Mouse (Mus musculus) left cerebral cortex, postnatal 25 days (tissue): Measurements from ENCODE around the gene Jmy. TPM values are rescaled to one million over a fixed set of nuclear protein-coding genes. Genes with fewer than 3 reads are reported as not detected.
"Not testable (repeated sequence)": the region's sequence is repeated elsewhere in the genome, so short reads cannot be mapped to it uniquely, and the experiment has no call there.

Experiments used
- DNase-seq, 2 experiments: peaks; one replicate each; pipeline ENCODE4 v3.0.0; 2022; ENCODE audit warnings: low spot score in 2 of 2, mixed read lengths in 1 of 2
- intact Hi-C: fragments of 180-260 bp; cut with DNase I; formaldehyde crosslinking; loops from one replicate; pipeline ENCODE4 v1.15.1; 2025
- total RNA-seq, 2 experiments: library from RNA; stranded (reverse); gene quantifications; 2 replicates each; pipeline ENCODE4 v1.2.3; 2021

The Jmy gene
- 10 to 100 TPM; 35.0 to 41.9 TPM for total RNA-seq

- peak; percentile 89 to 90 for DNase-seq
- intact Hi-C loops: loop anchor here (2.0 to 5.0 kb wide), 3 partner anchors 63 to 195 kb away; no protein-coding TSS in a partner anchor
Measured at GRCm38 (mm10) chr13:93499167-93499972, at the start of gene Jmy. Gene Jmy (minus strand): TSS chr13:93499808.

GRCm38 (mm10) chr13:93547641-93548040 is 48.0 kb upstream of the Jmy start:
- no peak for DNase-seq
- intact Hi-C loops: no loop called here

- DNase-seq: no peak
- intact Hi-C loops: no loop called here
Measured at GRCm38 (mm10) chr13:93546011-93546410, 46.4 kb upstream of the Jmy start.

- intact Hi-C loops: no loop called here
- no peak for DNase-seq
Measured at GRCm38 (mm10) chr13:93544274-93544673, 44.7 kb upstream of the Jmy start.

GRCm38 (mm10) chr13:93539311-93539710 is 39.7 kb upstream of the Jmy start:
- intact Hi-C loops: no loop called here
- DNase-seq: no peak

GRCm38 (mm10) chr13:93518753-93519319 is 19.2 kb upstream of the Jmy start:
- intact Hi-C loops: no loop called here
- DNase-seq: no peak

DNA sequence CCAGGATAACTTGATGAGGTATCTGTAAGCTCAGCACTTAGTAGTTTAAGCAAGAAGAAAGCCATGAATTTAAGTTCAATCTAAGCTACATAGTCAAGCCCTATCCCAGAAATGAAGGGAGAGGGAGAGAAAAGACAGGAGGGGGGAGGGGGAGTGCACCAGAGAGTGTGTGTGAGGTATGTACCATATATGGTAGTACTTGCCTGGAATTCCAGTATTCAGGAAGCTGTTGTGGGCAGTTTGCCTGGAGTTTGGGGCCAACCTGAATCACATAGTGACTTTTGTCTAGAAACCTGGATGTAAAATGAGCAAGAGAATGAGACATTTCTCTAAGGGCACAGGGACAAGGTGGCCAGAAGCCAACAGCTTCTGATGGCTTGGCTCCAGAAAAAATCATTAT is 17.6 kb upstream of the Jmy start:
- no peak for DNase-seq
- intact Hi-C loops: no loop called here

GRCm38 (mm10) chr13:93514000-93514795 is 14.6 kb upstream of the Jmy start:
- DNase-seq: no peak
- intact Hi-C loops: no loop called here

DNA sequence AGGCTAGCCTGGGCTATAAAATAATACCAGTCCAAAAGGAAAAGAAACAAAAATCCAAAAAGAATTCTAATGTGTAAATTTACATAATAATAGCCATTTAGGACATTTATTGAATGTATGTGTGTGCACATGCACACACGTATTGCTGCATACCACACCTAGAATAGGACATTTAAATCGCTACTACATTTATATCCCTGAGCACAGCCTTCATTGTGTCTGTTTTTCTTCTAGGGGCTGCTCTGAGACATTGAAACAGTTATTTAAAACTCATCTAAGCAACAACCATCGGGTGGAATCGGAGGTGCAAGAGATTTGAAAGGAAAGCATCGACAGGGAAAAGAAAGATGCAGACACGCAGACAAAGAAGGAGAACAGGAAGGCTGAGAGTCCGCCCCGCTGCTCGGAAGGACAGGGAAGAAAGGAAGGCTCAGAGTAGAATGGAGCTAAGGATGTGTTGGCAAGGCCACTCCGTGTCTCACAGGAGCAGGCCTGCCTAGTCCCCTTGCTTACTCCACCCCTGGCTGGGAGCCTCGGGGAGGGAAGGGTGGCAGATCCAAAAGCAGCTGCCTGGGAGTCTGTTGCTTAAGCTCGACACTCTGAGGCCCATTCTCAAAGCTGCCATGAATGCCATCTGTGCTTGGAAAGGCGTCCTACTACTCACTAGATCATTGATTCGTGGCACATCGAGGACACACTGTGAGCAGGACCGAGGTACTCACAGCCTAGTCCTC is 11.0 kb upstream of the Jmy start:
- intact Hi-C loops: no loop called here
- DNase-seq: peak; percentile 13 to 42

GRCm38 (mm10) chr13:93506920-93507319 is 7.3 kb upstream of the Jmy start:
- intact Hi-C loops, DNase-seq: not testable (repeated sequence)

DNA sequence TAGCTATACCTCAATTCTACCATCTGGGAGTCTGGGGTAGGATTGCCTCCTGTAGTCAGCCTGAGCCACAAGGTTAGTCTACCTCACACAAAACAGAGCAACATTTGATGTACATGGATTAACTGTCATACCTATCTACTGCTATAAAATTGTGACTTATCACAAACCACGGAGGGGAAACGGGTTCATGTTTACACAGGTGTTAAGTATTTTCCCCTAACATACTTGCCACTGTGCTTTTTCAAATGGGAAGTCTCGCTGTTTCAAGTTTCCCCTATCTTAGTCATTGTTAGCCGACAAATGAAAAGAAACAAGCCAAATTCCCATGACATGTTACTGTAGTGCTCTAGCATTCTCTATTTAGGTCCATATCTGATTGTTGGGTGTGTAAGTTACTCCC is 2.1 kb upstream of the Jmy start:
- no peak for DNase-seq
- intact Hi-C loops: no loop called here

- intact Hi-C loops: loop anchor here (2.0 to 5.0 kb wide), 3 partner anchors 62 to 195 kb away; no protein-coding TSS in a partner anchor
- no peak for DNase-seq
Measured at GRCm38 (mm10) chr13:93499973-93500633, 495 bp upstream of the Jmy start.

GRCm38 (mm10) chr13:93498211-93499166 is 1.1 kb downstream of the Jmy start:
- DNase-seq: peak; percentile 23 to 27
- intact Hi-C loops: loop anchor here (2.0 to 5.0 kb wide), 3 partner anchors 64 to 194 kb away; no protein-coding TSS in a partner anchor

GRCm38 (mm10) chr13:93496977-93497376 is 2.6 kb downstream of the Jmy start:
- DNase-seq: no peak
- intact Hi-C loops: loop anchor here (5.0 kb wide), 1 partner anchor 65 kb away; no protein-coding TSS in a partner anchor

GRCm38 (mm10) chr13:93488510-93488909 is 11.1 kb downstream of the Jmy start:
- DNase-seq: no peak
- intact Hi-C loops: no loop called here

- intact Hi-C loops: no loop called here
- DNase-seq: no peak
Measured at GRCm38 (mm10) chr13:93487734-93488133, 11.9 kb downstream of the Jmy start.

GRCm38 (mm10) chr13:93484276-93484675 is 15.3 kb downstream of the Jmy start:
- intact Hi-C loops: no loop called here
- DNase-seq: peak in 1 of 2 experiments; percentile 27

DNA sequence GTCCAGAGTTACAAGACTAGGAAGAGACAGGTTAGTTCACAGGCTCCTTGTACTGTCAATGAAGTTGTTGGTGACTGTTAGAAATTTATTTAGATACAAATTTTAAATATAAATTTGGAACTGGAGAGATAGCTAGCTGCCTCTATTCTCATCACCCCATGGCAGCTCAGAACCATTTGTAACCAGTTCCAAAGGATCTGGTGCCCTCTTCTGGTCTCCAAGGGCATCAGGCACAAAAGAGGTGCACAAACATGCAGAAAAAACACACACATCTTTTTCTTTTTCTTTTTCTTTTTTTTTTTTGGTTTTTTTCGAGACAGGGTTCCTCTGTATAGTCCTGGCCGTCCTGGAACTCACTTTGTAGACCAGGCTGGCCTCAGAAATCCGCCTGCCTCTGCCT is 18.5 kb downstream of the Jmy start:
- DNase-seq: no peak
- intact Hi-C loops: no loop called here
